Mouse (Mus musculus) effector memory CD4-positive, alpha-beta T cell, adult 5 months (primary cell): ENCODE results near the gene C1qtnf7. TPM values are rescaled to one million over a fixed set of nuclear protein-coding genes. Genes with fewer than 3 reads are reported as not detected.

Experiments
- polyA plus RNA-seq: library from polyadenylated mRNA; unstranded; fragments of 100-300 nt; shearing (Covaris generic); gene quantifications from one replicate; pipeline ENCODE4 v1.2.1, GENCODE M21; 2017

Gene C1qtnf7
- not detected for polyA plus RNA-seq

DNA sequence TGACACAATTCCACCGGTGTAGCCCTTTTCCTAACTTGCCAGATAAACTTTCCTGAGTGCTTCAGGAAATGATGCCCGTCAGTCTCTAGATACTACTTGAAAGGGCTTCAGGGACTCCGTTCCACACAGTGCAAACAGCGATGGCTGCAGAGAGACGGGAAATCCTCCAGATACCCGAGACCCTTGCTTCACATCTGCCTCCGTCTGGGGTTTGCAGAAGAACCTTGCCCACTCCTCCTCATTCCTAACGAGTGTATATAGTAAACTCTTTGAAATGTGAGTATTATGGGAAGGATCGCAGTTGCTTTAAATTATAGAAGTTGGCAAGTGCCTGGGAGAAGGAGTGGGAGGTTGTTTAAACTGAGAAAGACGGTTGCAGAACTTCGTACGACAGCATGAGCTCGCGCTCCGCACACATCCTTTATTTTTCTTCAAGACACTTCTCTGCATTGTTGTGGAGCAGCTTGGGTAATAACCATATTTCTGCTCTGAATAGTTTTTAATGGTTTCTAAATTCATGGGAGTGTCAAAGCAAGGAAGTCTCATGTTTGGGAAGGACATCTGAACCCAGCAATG lies at the start of gene C1qtnf7:
Gene C1qtnf7, plus strand, starts transcription at position 138 of the 576 bp plus-strand sequence.

GRCm38 (mm10) chr5:43661997-43662961 lies 146.9 kb downstream of the C1qtnf7 start, which contains the start of gene Cc2d2a:
Cc2d2a (plus strand) TSS chr5:43662346.

Other genes with a start within 250 kb of the C1qtnf7 start
- gene Cc2d2a, start 146.8 kb downstream of the C1qtnf7 start, polyA plus RNA-seq: not detected